Mouse (Mus musculus): ENCODE results near the gene Prelid3b.

DNA sequence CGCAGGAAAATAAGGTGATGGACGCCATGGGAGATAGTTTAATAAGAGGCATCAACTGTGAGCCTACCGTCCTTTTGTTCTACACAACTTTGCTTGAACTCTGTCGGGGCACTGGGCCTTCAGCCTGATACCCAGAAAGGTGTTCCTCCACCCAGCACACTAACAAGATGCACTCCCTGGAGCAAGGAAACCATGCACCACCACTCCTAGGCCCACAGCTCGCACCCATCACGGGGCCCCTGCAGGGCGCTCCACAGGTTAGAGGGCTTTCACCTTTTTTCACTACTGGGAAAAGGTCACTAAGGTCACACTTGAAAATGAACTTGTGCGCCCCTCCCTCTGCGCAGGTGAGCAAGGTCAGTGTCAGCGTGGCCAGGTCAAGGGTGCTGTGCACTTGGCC lies 9.5 kb downstream of the Prelid3b start:
- TF ChIP-seq CTCF (IDR thresholded peaks at IDR 0.05; ENCODE audit: extremely low read depth, insufficient read depth, insufficient read length, insufficient replicate concordance): no peak
- TF ChIP-seq POLR2A (IDR thresholded peaks at IDR 0.05; ENCODE audit: low read depth, low read length): no peak
